Mouse (Mus musculus): ENCODE results near the gene Snx17. TPM values are rescaled to one million over a fixed set of nuclear protein-coding genes. Genes with fewer than 3 reads are reported as not detected.
"Not testable (repeated sequence)": the region's sequence is repeated elsewhere in the genome, so short reads cannot be mapped to it uniquely, and the experiment has no call there.

Snx17 gene
- total RNA-seq, 2 experiments from 2014 or later = 80.8 to 83.2 TPM

- DNase-seq (ENCODE audit: low spot score in 2 of 2) = no peak
Observed at GRCm38 (mm10) chr5:31195671-31196070, 2.6 kb downstream of the Snx17 start.

- DNase-seq (ENCODE audit: low spot score in 2 of 2) = no peak
Observed at GRCm38 (mm10) chr5:31196207-31196606, 3.2 kb downstream of the Snx17 start.

- DNase-seq (ENCODE audit: low spot score in 2 of 2) = no peak
Observed at GRCm38 (mm10) chr5:31197072-31197471, 4.0 kb downstream of the Snx17 start.

- DNase-seq (ENCODE audit: low spot score in 2 of 2) = no peak
Observed at GRCm38 (mm10) chr5:31198170-31198569, 5.1 kb downstream of the Snx17 start.

- no peak for DNase-seq (ENCODE audit: low spot score in 2 of 2)
Observed at GRCm38 (mm10) chr5:31198616-31199320, 5.7 kb downstream of the Snx17 start.

GRCm38 (mm10) chr5:31199321-31199892 is 6.4 kb downstream of the Snx17 start:
- DNase-seq (ENCODE audit: low spot score in 2 of 2) = no peak

GRCm38 (mm10) chr5:31199893-31200292 is 6.9 kb downstream of the Snx17 start:
- no peak for DNase-seq (ENCODE audit: low spot score in 2 of 2)

- no peak for DNase-seq (ENCODE audit: low spot score in 2 of 2)
Observed at GRCm38 (mm10) chr5:31200327-31200768, 7.3 kb downstream of the Snx17 start.

- no peak for DNase-seq (ENCODE audit: low spot score in 2 of 2)
Observed at GRCm38 (mm10) chr5:31201042-31201741, 8.2 kb downstream of the Snx17 start.

- peak; percentile 82 to 92 for DNase-seq (ENCODE audit: low spot score in 2 of 2)
Observed at GRCm38 (mm10) chr5:31201742-31202590, 8.9 kb downstream of the Snx17 start, which contains the start of gene Zfp513. TSS of gene Zfp513 (minus strand) at chr5:31202303.

GRCm38 (mm10) chr5:31202933-31203332 is 9.9 kb downstream of the Snx17 start:
- DNase-seq (ENCODE audit: low spot score in 2 of 2) = no peak

GRCm38 (mm10) chr5:31203866-31204265 is 10.8 kb downstream of the Snx17 start:
- no peak for DNase-seq (ENCODE audit: low spot score in 2 of 2)

- DNase-seq (ENCODE audit: low spot score in 2 of 2) = no peak
Observed at GRCm38 (mm10) chr5:31204421-31204820, 11.4 kb downstream of the Snx17 start.

GRCm38 (mm10) chr5:31216554-31216953 is 23.5 kb downstream of the Snx17 start:
- not testable (repeated sequence) for DNase-seq (ENCODE audit: low spot score in 2 of 2)

GRCm38 (mm10) chr5:31218294-31218693 is 25.3 kb downstream of the Snx17 start:
- DNase-seq (ENCODE audit: low spot score in 2 of 2) = no peak

GRCm38 (mm10) chr5:31219070-31219469 is 26.0 kb downstream of the Snx17 start:
- DNase-seq (ENCODE audit: low spot score in 2 of 2) = no peak

GRCm38 (mm10) chr5:31219474-31219873 is 26.4 kb downstream of the Snx17 start:
- DNase-seq (ENCODE audit: low spot score in 2 of 2) = no peak

GRCm38 (mm10) chr5:31219911-31220447 is 27.0 kb downstream of the Snx17 start:
- DNase-seq (ENCODE audit: low spot score in 2 of 2) = peak; percentile 43 to 59

- DNase-seq (ENCODE audit: low spot score in 2 of 2) = peak; percentile 98 to 99
Observed at GRCm38 (mm10) chr5:31220448-31221303, 27.6 kb downstream of the Snx17 start, which contains the start of gene Ppm1g. TSS of gene Ppm1g (minus strand) at chr5:31220687.
